ENCODE assay signal across 9 mouse cellular contexts in the genomic region with DNA sequence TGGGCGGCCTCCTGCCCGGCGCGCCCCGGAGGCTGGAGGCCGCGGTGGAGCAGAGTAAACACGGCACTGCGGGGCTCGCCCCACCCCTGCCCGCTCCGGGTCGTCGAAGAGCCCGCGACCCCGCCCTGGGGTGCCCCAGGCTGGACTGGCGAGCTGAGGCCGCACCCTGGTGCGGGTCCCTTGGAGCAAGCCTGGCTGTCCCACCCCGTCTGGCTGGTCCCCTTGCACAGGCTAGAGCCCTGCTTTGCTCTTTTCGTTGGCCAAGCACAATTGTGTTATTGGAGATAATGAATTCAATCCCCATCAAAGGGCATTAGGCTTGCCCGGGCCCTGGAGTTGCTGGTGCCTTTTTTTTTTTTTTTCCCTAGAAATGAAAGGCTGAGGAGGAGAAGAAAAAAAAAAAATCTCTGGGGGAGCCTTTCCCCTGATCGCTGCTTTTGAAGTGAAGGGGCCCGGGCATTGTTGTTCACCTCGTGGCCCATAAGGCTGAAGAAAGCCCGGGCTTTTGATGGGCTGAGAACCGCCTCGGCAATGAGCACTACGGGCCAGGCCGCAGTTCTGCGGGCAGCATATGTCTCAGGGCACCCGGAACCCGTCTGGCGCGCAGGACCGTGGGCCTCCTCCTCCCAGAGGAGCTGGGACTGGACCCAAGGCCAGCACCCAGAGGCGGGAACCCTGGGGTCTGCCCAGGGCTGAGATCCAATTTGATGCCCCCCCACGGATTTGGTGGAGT. TPM values are rescaled to one million over a fixed set of nuclear protein-coding genes. Genes with fewer than 3 reads are reported as not detected.
DNase-seq lines count a peak whose midpoint lies in the region; ATAC-seq and TF ChIP-seq lines count a peak whose summit lies in the region.
"Had no signal": no experiment of that assay in that cellular context is flagged by ENCODE, and none has a peak within 500 bp of the region (broad histone marks: within the 10 kb centered on the region; RNA-seq: fewer than 3 reads in every experiment).

No protein-coding gene starts in this region.

- peak; percentile 47 to 62 for DNase-seq in lung, adult 18-20 months
- DNase-seq in lung, postnatal 25 days (ENCODE audit: low spot score): no peak
- DNase-seq in hindbrain, postnatal 0 days (ENCODE audit: low spot score): no peak
- peak; percentile 11 for DNase-seq in lung, postnatal 10 days
- DNase-seq in stomach, postnatal 0 days (ENCODE audit: low spot score): peak; percentile 88
- no peak for DNase-seq in gastrocnemius, postnatal 10 days
- DNase-seq in left cerebral cortex, postnatal 4 days: no peak
- no peak for DNase-seq in gastrocnemius, postnatal 14 days

- ATAC-seq in hindbrain, postnatal 0 days: peak; percentile 63
- ATAC-seq in stomach, postnatal 0 days (ENCODE audit: low FRiP score, low TSS enrichment): peak; percentile 80

- no peak overlapping the region for H3K9ac ChIP-seq in hindbrain, postnatal 0 days (replicated peaks; ENCODE audit: low read length)
- H3K9ac ChIP-seq in stomach, postnatal 0 days (ENCODE audit: low read length): peak overlapping the region; percentile 55

- no peaks in the 10 kb centered on the region for H3K4me1 ChIP-seq in hindbrain, postnatal 0 days (ENCODE audit: insufficient read depth, low read length)
- no peaks in the 10 kb centered on the region for H3K4me1 ChIP-seq in stomach, postnatal 0 days (replicated peaks; ENCODE audit: control insufficient read depth, insufficient read depth)

- no peaks in the 10 kb centered on the region for H3K36me3 ChIP-seq in hindbrain, postnatal 0 days (ENCODE audit: insufficient read depth, low read length)
- H3K36me3 ChIP-seq in stomach, postnatal 0 days (ENCODE audit: control insufficient read depth, insufficient read depth, low read length): no peaks in the 10 kb centered on the region

- H3K4me2 ChIP-seq in hindbrain, postnatal 0 days (ENCODE audit: low read depth, low read length): no peak overlapping the region
- H3K4me2 ChIP-seq in stomach, postnatal 0 days (replicated peaks; ENCODE audit: low read depth): peak overlapping the region; percentile 47

- no peak for TF ChIP-seq CTCF in hindbrain, postnatal 0 days (IDR thresholded peaks at IDR 0.05; ENCODE audit: low read depth)
- no peak for TF ChIP-seq CTCF in stomach, postnatal 0 days (IDR thresholded peaks at IDR 0.05; ENCODE audit: low read depth)

- no peak overlapping the region for H3K4me3 ChIP-seq in hindbrain, postnatal 0 days (ENCODE audit: low read length)
- H3K4me3 ChIP-seq in stomach, postnatal 0 days (ENCODE audit: low read depth, low read length): peak overlapping the region; percentile 10; the same call in 1 of the 2 replicates

- TF ChIP-seq EP300 in stomach, postnatal 0 days (optimal IDR thresholded peaks at IDR 0.05): no peak

- intact Hi-C loops in left cerebral cortex, postnatal 4 days (cut with DNase I): loop anchor here (5.0 kb wide), 3 partner anchors 253 to 1013 kb away; no protein-coding TSS in a partner anchor
- intact Hi-C loops in gastrocnemius, postnatal 14 days (cut with DNase I; ENCODE audit: low total_unique reads): no loop called here

- WGBS in hindbrain, postnatal 0 days: 2% methylated on average over 33 of the region's 39 CpGs
- WGBS in stomach, postnatal 0 days: 2% methylated on average over 39 of the region's 39 CpGs

- H3K27me3 ChIP-seq in hindbrain, postnatal 0 days (ENCODE audit: insufficient read depth, low read length): peaks cover 72% of the 10 kb centered on the region
- 0 out of 2 replicates have a peak, but pooled peaks cover 2% of the 10 kb centered on the region for H3K27me3 ChIP-seq in stomach, postnatal 0 days (ENCODE audit: control insufficient read depth, insufficient read depth, low read length)

- H3K9me3 ChIP-seq in hindbrain, postnatal 0 days (ENCODE audit: low read length): no peaks in the 10 kb centered on the region
- H3K9me3 ChIP-seq in stomach, postnatal 0 days (ENCODE audit: control insufficient read depth, low read length): no peaks in the 10 kb centered on the region

- H3K27ac ChIP-seq in hindbrain, postnatal 0 days: no peak overlapping the region
- peak overlapping the region; percentile 92 for H3K27ac ChIP-seq in stomach, postnatal 0 days (replicated peaks)

RNA-seq across cellular contexts. Expression of a gene that starts 11.7 kb away (rescaled TPM):
- total RNA-seq in hindbrain, postnatal 0 days (2014; rRNA removed): 0.47 and 0.73 TPM in 2 replicates
- polyA plus RNA-seq in hindbrain, postnatal 0 days (2015; fragmentation: Nextera tagmentation; extraction: Ambion mirVana): 0.20 and 0.44 TPM in 2 replicates
- polyA plus RNA-seq in stomach, postnatal 0 days (2015; fragmentation: Nextera tagmentation; extraction: Ambion mirVana): 16.1 and 28.9 TPM in 2 replicates
- not detected for total RNA-seq in gastrocnemius, postnatal 10 days (2021)
- total RNA-seq in left cerebral cortex, postnatal 4 days (2021): not detected
- not detected for total RNA-seq in gastrocnemius, postnatal 14 days (2021)
- total RNA-seq: MEL had no signal

RNA-seq across cellular contexts. Expression of a gene that starts 28.9 kb away (rescaled TPM):
- 0.54 and 1.3 TPM in 2 replicates for total RNA-seq in hindbrain, postnatal 0 days (2014; rRNA removed)
- polyA plus RNA-seq in hindbrain, postnatal 0 days (2015; fragmentation: Nextera tagmentation; extraction: Ambion mirVana): 1.1 TPM in 2 replicates
- polyA plus RNA-seq in stomach, postnatal 0 days (2015; fragmentation: Nextera tagmentation; extraction: Ambion mirVana): 3.3 and 3.5 TPM in 2 replicates
- total RNA-seq in gastrocnemius, postnatal 10 days (2021): not detected
- 1 to 10 TPM; 1.1 to 1.4 TPM for total RNA-seq in left cerebral cortex, postnatal 4 days (2021)
- total RNA-seq in gastrocnemius, postnatal 14 days (2021): not detected
- total RNA-seq: MEL had no signal

Comparison
In these comparisons a context has a peak if more than half of its experiments do, and no peak if none do; other contexts are left out.
1. DNase-seq: peak in lung, adult 18-20 months (2 of 2), lung, postnatal 10 days (single experiment) and stomach, postnatal 0 days (single experiment); none in lung, postnatal 25 days (single experiment), hindbrain, postnatal 0 days (single experiment), gastrocnemius, postnatal 10 days (single experiment), left cerebral cortex, postnatal 4 days (single experiment) and gastrocnemius, postnatal 14 days (single experiment).